Mouse (Mus musculus): ENCODE data around the gene Snap29. TPM values are rescaled to one million over a fixed set of nuclear protein-coding genes. Genes with fewer than 3 reads are reported as not detected.

The Snap29 gene
- 8.2 and 8.8 TPM in 2 replicates for polyA plus RNA-seq (2012; rRNA removed)

GRCm38 (mm10) chr16:17405736-17406443, at the start of gene Snap29, which contains the start of gene Pi4ka:
Gene Snap29 (plus strand): TSS chr16:17405986.
Gene Pi4ka (minus strand): TSS chr16:17406314.
- DNase-seq (ENCODE audit: low read depth, low spot score) = peak; percentile 93
- WGBS = under 1% methylated on average over 64 of the region's 69 CpGs

- DNase-seq (ENCODE audit: low read depth, low spot score) = no peak
- 90% methylated on average over 6 of the region's 6 CpGs for WGBS
Measured at GRCm38 (mm10) chr16:17356031-17356430, 49.8 kb upstream of the Snap29 start.

- WGBS = 97% methylated on average over 4 of the region's 4 CpGs
Measured at GRCm38 (mm10) chr16:17358787-17359186, 47.0 kb upstream of the Snap29 start.

GRCm38 (mm10) chr16:17382306-17382705, 23.5 kb upstream of the Snap29 start:
- 84% methylated on average over 4 of the region's 4 CpGs for WGBS
- no peak for DNase-seq (ENCODE audit: low read depth, low spot score)

More at GRCm38 (mm10) chr16:17358787-17359186, 47.0 kb upstream of the Snap29 start:
- DNase-seq (ENCODE audit: low read depth, low spot score) = no peak

- DNase-seq (ENCODE audit: low read depth, low spot score) = no peak
- WGBS = 85% methylated on average over 2 of the region's 2 CpGs
Measured at GRCm38 (mm10) chr16:17383594-17384326, 22.0 kb upstream of the Snap29 start.

GRCm38 (mm10) chr16:17392784-17393183, 13.0 kb upstream of the Snap29 start:
- no peak for DNase-seq (ENCODE audit: low read depth, low spot score)

GRCm38 (mm10) chr16:17402855-17403254, 2.9 kb upstream of the Snap29 start:
- DNase-seq (ENCODE audit: low read depth, low spot score) = peak; percentile 28
- WGBS = 81% methylated on average over 1 of the region's 1 CpGs

More at GRCm38 (mm10) chr16:17392784-17393183, 13.0 kb upstream of the Snap29 start:
- WGBS = 19% methylated on average over 4 of the region's 4 CpGs

- WGBS = under 1% methylated on average over 22 of the region's 22 CpGs
- DNase-seq (ENCODE audit: low read depth, low spot score) = no peak
Measured at GRCm38 (mm10) chr16:17405271-17405696, 502 bp upstream of the Snap29 start.

GRCm38 (mm10) chr16:17406512-17407231, 886 bp downstream of the Snap29 start:
- WGBS = 19% methylated on average over 9 of the region's 9 CpGs
- no peak for DNase-seq (ENCODE audit: low read depth, low spot score)

- DNase-seq (ENCODE audit: low read depth, low spot score) = no peak
- WGBS = 90% methylated on average over 2 of the region's 2 CpGs
Measured at GRCm38 (mm10) chr16:17409046-17409445, 3.3 kb downstream of the Snap29 start.

GRCm38 (mm10) chr16:17410209-17410608, 4.4 kb downstream of the Snap29 start:
- no peak for DNase-seq (ENCODE audit: low read depth, low spot score)

GRCm38 (mm10) chr16:17423021-17423420, 17.2 kb downstream of the Snap29 start:
- WGBS = 88% methylated on average over 3 of the region's 3 CpGs
- no peak for DNase-seq (ENCODE audit: low read depth, low spot score)

More at GRCm38 (mm10) chr16:17410209-17410608, 4.4 kb downstream of the Snap29 start:
- WGBS = 28% methylated on average over 4 of the region's 4 CpGs

- no peak for DNase-seq (ENCODE audit: low read depth, low spot score)
- WGBS = 50% methylated on average over 2 of the region's 2 CpGs
Measured at GRCm38 (mm10) chr16:17432576-17432975, 26.8 kb downstream of the Snap29 start.

GRCm38 (mm10) chr16:17451541-17452372, 46.0 kb downstream of the Snap29 start, which contains the start of gene Crkl:
Gene Crkl (plus strand): TSS chr16:17451987.
- WGBS = under 1% methylated on average over 63 of the region's 63 CpGs
- DNase-seq (ENCODE audit: low read depth, low spot score) = peak; percentile 93

- under 1% methylated on average over 24 of the region's 24 CpGs for WGBS
- no peak for DNase-seq (ENCODE audit: low read depth, low spot score)
Measured at GRCm38 (mm10) chr16:17452373-17452715, 46.6 kb downstream of the Snap29 start.

- DNase-seq (ENCODE audit: low read depth, low spot score) = no peak
- 95% methylated on average over 1 of the region's 1 CpGs for WGBS
Measured at GRCm38 (mm10) chr16:17456901-17457300, 51.1 kb downstream of the Snap29 start.

- DNase-seq (ENCODE audit: low read depth, low spot score) = no peak
- 77% methylated on average over 4 of the region's 4 CpGs for WGBS
Measured at GRCm38 (mm10) chr16:17460254-17460653, 54.5 kb downstream of the Snap29 start.

- 77% methylated on average over 1 of the region's 1 CpGs for WGBS
- DNase-seq (ENCODE audit: low read depth, low spot score) = no peak
Measured at GRCm38 (mm10) chr16:17461596-17461995, 55.8 kb downstream of the Snap29 start.

- 72% methylated on average over 2 of the region's 2 CpGs for WGBS
- DNase-seq (ENCODE audit: low read depth, low spot score) = no peak
Measured at GRCm38 (mm10) chr16:17463184-17463583, 57.4 kb downstream of the Snap29 start.

All from large intestine, adult 2 months (tissue).